Mouse (Mus musculus) ES-E14 (cell line): ENCODE measurements at regions not wholly inside any gene's neighbourhood (a gene's known extent, or its start where the extent isn't known, plus 50 kb on each side); places are given as distances from the start of the nearest gene placed in this dataset.

Source experiments
- CHD2 ChIP-seq: IDR thresholded peaks from 2 replicates; pipeline ENCODE4 v1.6.1; 2014; ENCODE audit warnings: mild to moderate bottlenecking, low read depth, low read length, inconsistent platforms
- HCFC1 ChIP-seq: IDR thresholded peaks from 2 replicates; pipeline ENCODE4 v1.6.1; 2012; ENCODE audit warnings: low read length, inconsistent platforms, borderline replicate concordance; ENCODE audit not compliant: insufficient read depth
- ZC3H11A ChIP-seq: IDR thresholded peaks from 2 replicates; pipeline ENCODE4 v1.6.1; 2012; ENCODE audit warnings: low read depth, mild to moderate bottlenecking, inconsistent platforms, low read length, borderline replicate concordance
- ZNF384 ChIP-seq: IDR thresholded peaks from 2 replicates; pipeline ENCODE4 v1.6.1; 2012; ENCODE audit warnings: low read depth, low read length, inconsistent platforms

GRCm38 (mm10) chr14:105815281-105815680, 81.3 kb downstream of the Spry2 start:
- no peak for TF ChIP-seq ZC3H11A
- no peak for TF ChIP-seq HCFC1
- no peak for TF ChIP-seq ZNF384
- TF ChIP-seq CHD2: no peak
